Mouse (Mus musculus): ENCODE measurements around the gene Tmem88. TPM values are rescaled to one million over a fixed set of nuclear protein-coding genes. Genes with fewer than 3 reads are reported as not detected.

The Tmem88 gene
- total and polyA plus RNA-seq, 2 experiments from 2014 or later, result 2.0 to 6.8 TPM

GRCm38 (mm10) chr11:69430631-69431030 lies 32.6 kb upstream of the Tmem88 start:
- Histone ChIP-seq H3K9ac (no peak overlapping the region), H3K27ac (ENCODE audit: low read depth, low read length) (no peak overlapping the region), H3K27me3 (ENCODE audit: insufficient read depth, low read length) (no peaks in the 10 kb centered on the region), H3K4me3 (ENCODE audit: low read depth, low read length) (no peak overlapping the region), H3K36me3 (ENCODE audit: insufficient read depth) (no peaks in the 10 kb centered on the region), H3K4me1 (ENCODE audit: insufficient read depth) (no peaks in the 10 kb centered on the region), H3K9me3 (ENCODE audit: low read length) (no peaks in the 10 kb centered on the region), H3K4me2 (ENCODE audit: low read depth) (no peak overlapping the region)
- 88% methylated on average over 15 of the region's 15 CpGs for WGBS
- TF ChIP-seq CTCF (IDR thresholded peaks at IDR 0.05; ENCODE audit: low read depth), result no peak
- DNase-seq (no peak), ATAC-seq (no peak)

- ATAC-seq (no peak), DNase-seq (no peak)
- TF ChIP-seq CTCF (IDR thresholded peaks at IDR 0.05; ENCODE audit: low read depth), result no peak
- H3K36me3 ChIP-seq (ENCODE audit: insufficient read depth), result no peaks in the 10 kb centered on the region
- no peaks in the 10 kb centered on the region for H3K4me1 ChIP-seq (ENCODE audit: insufficient read depth)
- H3K9ac ChIP-seq, result no peak overlapping the region
- H3K4me2 ChIP-seq (ENCODE audit: low read depth), result no peak overlapping the region
- no peaks in the 10 kb centered on the region for H3K27me3 ChIP-seq (ENCODE audit: insufficient read depth, low read length)
- H3K4me3 ChIP-seq (ENCODE audit: low read depth, low read length), result no peak overlapping the region
- WGBS, result 35% methylated on average over 2 of the region's 2 CpGs
- no peaks in the 10 kb centered on the region for H3K9me3 ChIP-seq (ENCODE audit: low read length)
- H3K27ac ChIP-seq (ENCODE audit: low read depth, low read length), result no peak overlapping the region
Measured at GRCm38 (mm10) chr11:69429313-69429712, 31.3 kb upstream of the Tmem88 start.

- Histone ChIP-seq H3K4me2 (ENCODE audit: low read depth) (no peak overlapping the region), H3K36me3 (ENCODE audit: insufficient read depth) (no peaks in the 10 kb centered on the region), H3K9ac (no peak overlapping the region), H3K27ac (ENCODE audit: low read depth, low read length) (no peak overlapping the region), H3K27me3 (ENCODE audit: insufficient read depth, low read length) (no peaks in the 10 kb centered on the region), H3K4me1 (ENCODE audit: insufficient read depth) (no peaks in the 10 kb centered on the region), H3K9me3 (ENCODE audit: low read length) (no peaks in the 10 kb centered on the region), H3K4me3 (ENCODE audit: low read depth, low read length) (no peak overlapping the region)
- ATAC-seq (no peak), DNase-seq (no peak)
- no peak for TF ChIP-seq CTCF (IDR thresholded peaks at IDR 0.05; ENCODE audit: low read depth)
- 37% methylated on average over 4 of the region's 4 CpGs for WGBS
Measured at GRCm38 (mm10) chr11:69428751-69429150, 30.7 kb upstream of the Tmem88 start.

- no peak overlapping the region for H3K9ac ChIP-seq
- H3K9me3 ChIP-seq (ENCODE audit: low read length), result no peaks in the 10 kb centered on the region
- no peak overlapping the region for H3K4me2 ChIP-seq (ENCODE audit: low read depth)
- H3K27ac ChIP-seq (ENCODE audit: low read depth, low read length), result no peak overlapping the region
- TF ChIP-seq CTCF (IDR thresholded peaks at IDR 0.05; ENCODE audit: low read depth), result no peak
- ATAC-seq, result no peak
- H3K4me3 ChIP-seq (ENCODE audit: low read depth, low read length), result no peak overlapping the region
- no peaks in the 10 kb centered on the region for H3K36me3 ChIP-seq (ENCODE audit: insufficient read depth)
- WGBS, result 82% methylated on average over 2 of the region's 2 CpGs
- H3K27me3 ChIP-seq (ENCODE audit: insufficient read depth, low read length), result peaks cover 10% of the 10 kb centered on the region; the same call in 1 of the 2 replicates
- H3K4me1 ChIP-seq (ENCODE audit: insufficient read depth), result no peaks in the 10 kb centered on the region
- no peak for DNase-seq
Measured at GRCm38 (mm10) chr11:69426246-69426645, 28.2 kb upstream of the Tmem88 start.

GRCm38 (mm10) chr11:69423885-69424284 lies 25.9 kb upstream of the Tmem88 start:
- Histone ChIP-seq H3K27ac (ENCODE audit: low read depth, low read length) (no peak overlapping the region), H3K4me1 (ENCODE audit: insufficient read depth) (peaks cover 10% of the 10 kb centered on the region), H3K9me3 (ENCODE audit: low read length) (no peaks in the 10 kb centered on the region), H3K9ac (no peak overlapping the region), H3K27me3 (ENCODE audit: insufficient read depth, low read length) (peaks cover 19% of the 10 kb centered on the region), H3K4me2 (ENCODE audit: low read depth) (no peak overlapping the region), H3K36me3 (ENCODE audit: insufficient read depth) (no peaks in the 10 kb centered on the region), H3K4me3 (ENCODE audit: low read depth, low read length) (no peak overlapping the region)
- ATAC-seq, result no peak
- TF ChIP-seq CTCF (IDR thresholded peaks at IDR 0.05; ENCODE audit: low read depth), result no peak
- 75% methylated on average over 6 of the region's 6 CpGs for WGBS
- no peak for DNase-seq

- Histone ChIP-seq H3K4me2 (ENCODE audit: low read depth) (no peak overlapping the region), H3K4me3 (ENCODE audit: low read depth, low read length) (no peak overlapping the region), H3K27me3 (ENCODE audit: insufficient read depth, low read length) (peaks cover 19% of the 10 kb centered on the region), H3K9me3 (ENCODE audit: low read length) (no peaks in the 10 kb centered on the region), H3K4me1 (ENCODE audit: insufficient read depth) (peaks cover 10% of the 10 kb centered on the region), H3K36me3 (ENCODE audit: insufficient read depth) (no peaks in the 10 kb centered on the region), H3K9ac (no peak overlapping the region), H3K27ac (ENCODE audit: low read depth, low read length) (no peak overlapping the region)
- ATAC-seq, result no peak
- DNase-seq, result no peak
- WGBS, result 88% methylated on average over 10 of the region's 10 CpGs
- TF ChIP-seq CTCF (IDR thresholded peaks at IDR 0.05; ENCODE audit: low read depth), result no peak
Measured at GRCm38 (mm10) chr11:69422842-69423241, 24.8 kb upstream of the Tmem88 start.

- Histone ChIP-seq H3K4me3 (ENCODE audit: low read depth, low read length) (no peak overlapping the region), H3K27me3 (ENCODE audit: insufficient read depth, low read length) (peaks cover 19% of the 10 kb centered on the region), H3K27ac (ENCODE audit: low read depth, low read length) (no peak overlapping the region), H3K4me1 (ENCODE audit: insufficient read depth) (peaks cover 18% of the 10 kb centered on the region), H3K36me3 (ENCODE audit: insufficient read depth) (no peaks in the 10 kb centered on the region), H3K9ac (no peak overlapping the region), H3K9me3 (ENCODE audit: low read length) (no peaks in the 10 kb centered on the region), H3K4me2 (ENCODE audit: low read depth) (no peak overlapping the region)
- WGBS, result 12% methylated on average over 25 of the region's 25 CpGs
- no peak for ATAC-seq
- no peak for TF ChIP-seq CTCF (IDR thresholded peaks at IDR 0.05; ENCODE audit: low read depth)
- no peak for DNase-seq
Measured at GRCm38 (mm10) chr11:69421131-69421977, 23.3 kb upstream of the Tmem88 start.
